Mouse (Mus musculus) ES-Bruce4 (cell line): Measurements from ENCODE around the gene Dmc1.

Experiments
- CTCF ChIP-seq: IDR thresholded peaks from one replicate; pipeline ENCODE4 v1.8.1; 2011; ENCODE audit warnings: low read depth, low read length
- EP300 ChIP-seq: IDR thresholded peaks from 2 replicates; pipeline ENCODE4 v1.6.1; 2011; ENCODE audit warnings: low read depth, low read length; ENCODE audit not compliant: insufficient read depth
- POLR2A ChIP-seq: IDR thresholded peaks from one replicate; pipeline ENCODE4 v1.8.1; 2011; ENCODE audit warnings: low read length; ENCODE audit not compliant: insufficient read depth

DNA sequence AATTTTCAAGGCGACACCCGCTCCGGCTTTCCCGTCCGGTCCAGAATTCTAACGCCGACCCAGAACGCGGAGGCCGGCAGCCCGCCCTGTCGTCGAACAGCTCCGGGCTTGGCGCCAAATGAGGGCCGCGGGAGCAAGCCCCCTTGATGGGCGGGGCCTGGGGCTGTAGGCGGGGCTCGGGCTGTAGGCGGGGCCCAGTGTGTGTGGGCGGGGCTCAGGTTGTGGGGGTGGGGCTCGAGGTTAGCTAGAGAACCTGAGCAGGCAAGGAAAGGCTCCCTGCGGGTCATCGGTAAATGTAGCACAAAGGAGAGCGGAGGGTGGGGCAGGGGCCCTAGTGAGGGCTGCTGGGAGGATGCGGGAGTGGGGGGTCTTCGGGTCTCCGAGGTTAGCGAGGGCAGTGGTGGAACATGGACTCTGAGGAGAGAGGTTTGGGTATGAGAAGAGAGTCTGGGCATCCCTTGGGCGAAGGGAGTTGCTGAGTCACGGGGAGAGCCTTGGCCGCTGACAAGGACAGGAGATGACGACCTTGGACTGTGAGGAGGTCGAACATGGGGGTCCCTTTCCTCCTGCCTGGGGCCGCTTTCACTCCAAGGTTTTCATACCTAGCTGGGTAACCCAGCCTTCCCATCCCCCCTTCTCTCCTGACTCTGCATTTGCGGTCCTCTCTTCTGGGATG lies at the start of gene Dmc1:
- TF ChIP-seq CTCF (no peak), POLR2A (no peak), EP300 (peak; percentile 63)
